Mouse (Mus musculus): ENCODE results near the gene Rln1. TPM values are rescaled to one million over a fixed set of nuclear protein-coding genes. Genes with fewer than 3 reads are reported as not detected.

The Rln1 gene
- total and polyA plus RNA-seq, 3 experiments: not detected

GRCm38 (mm10) chr19:29360251-29360650 lies 25.8 kb upstream of the Rln1 start:
- H3K9me3 ChIP-seq (replicated peaks; ENCODE audit: low read length): no peaks in the 10 kb centered on the region
- H3K27me3 ChIP-seq (replicated peaks): no peaks in the 10 kb centered on the region
- dilution Hi-C loops (cut with MboI; ENCODE audit: extremely low pct_ligation_motif_present, extremely low pct_unique_long_range_greater_than_20kb, low sequenced_read_pairs) (no loop called here), in situ Hi-C loops (cut with MboI; ENCODE audit: low pct_ligation_motif_present, low pct_unique_long_range_greater_than_20kb, low sequenced_read_pairs) (loop anchor here (25.0 kb wide), 2 partner anchors 452 to 573 kb away; partner anchors contain the start of genes 9930021J03Rik and Ranbp6)
- H3K36me3 ChIP-seq (replicated peaks in 1 of 2; ENCODE audit: control insufficient read depth in 1 of 2, insufficient read depth in 1 of 2, low read length in 1 of 2): peaks cover 11 to 48% of the 10 kb centered on the region in 2 experiments
- H3K4me1 ChIP-seq (ENCODE audit: control insufficient read depth in 1 of 2, insufficient read depth in 2 of 2): peaks cover 21 to 42% of the 10 kb centered on the region in 2 experiments
- no peak for DNase-seq (ENCODE audit: extremely low read depth)
- no peak overlapping the region for H3K4me2 ChIP-seq (ENCODE audit: insufficient read depth, low read depth, poor library complexity, severe bottlenecking)
- H3K79me2 ChIP-seq (replicated peaks; ENCODE audit: control insufficient read depth, extremely low read depth, insufficient read depth, poor library complexity, severe bottlenecking): no peaks in the 10 kb centered on the region
- no peak overlapping the region for H3K27ac ChIP-seq (ENCODE audit: insufficient read depth, low read depth)
- H3K4me3 ChIP-seq (replicated peaks in 1 of 3; ENCODE audit: low read depth in 2 of 3, low read length in 2 of 3, poor library complexity in 1 of 3): no peak overlapping the region
- TF ChIP-seq TBP (conservative IDR thresholded peaks at IDR 0.05; ENCODE audit: low read depth, low read length) (no peak), CHD2 (IDR thresholded peaks at IDR 0.05; ENCODE audit: low read length) (no peak), JUN (IDR thresholded peaks at IDR 0.05; ENCODE audit: insufficient read depth, low read depth, low read length) (no peak), USF2 (conservative IDR thresholded peaks at IDR 0.05; ENCODE audit: low read depth, low read length) (no peak), ETS1 (conservative IDR thresholded peaks at IDR 0.05; ENCODE audit: low read depth, low read length) (no peak), NELFE (IDR thresholded peaks at IDR 0.05; ENCODE audit: low read depth, low read length) (no peak), JUND (conservative IDR thresholded peaks at IDR 0.05; ENCODE audit: low read depth, low read length) (no peak), POLR2A (IDR thresholded peaks at IDR 0.05; ENCODE audit: low read depth, low read length) (no peak), MAX (IDR thresholded peaks at IDR 0.05; ENCODE audit: low read length) (no peak), CHD1 (IDR thresholded peaks at IDR 0.05; ENCODE audit: low read depth, low read length) (no peak), MXI1 (IDR thresholded peaks at IDR 0.05; ENCODE audit: low read depth, low read length) (no peak), ZC3H11A (IDR thresholded peaks at IDR 0.05; ENCODE audit: low read depth, low read length) (no peak)
- no peak overlapping the region for H3K9ac ChIP-seq (ENCODE audit: insufficient read depth, low read depth)

GRCm38 (mm10) chr19:29356281-29356680 lies 21.8 kb upstream of the Rln1 start:
- TF ChIP-seq CHD2 (IDR thresholded peaks at IDR 0.05; ENCODE audit: low read length) (no peak), MYC (IDR thresholded peaks at IDR 0.05; ENCODE audit: low read depth, low read length) (no peak), ZKSCAN1 (IDR thresholded peaks at IDR 0.05; ENCODE audit: borderline replicate concordance, low read depth, low read length) (no peak)
- H3K9ac ChIP-seq (ENCODE audit: insufficient read depth, low read depth): no peak overlapping the region
- peaks cover 11 to 47% of the 10 kb centered on the region in 2 experiments for H3K36me3 ChIP-seq (replicated peaks in 1 of 2; ENCODE audit: control insufficient read depth in 1 of 2, insufficient read depth in 1 of 2, low read length in 1 of 2)
- in situ Hi-C loops (cut with MboI; ENCODE audit: low pct_ligation_motif_present, low pct_unique_long_range_greater_than_20kb, low sequenced_read_pairs) (loop anchor here (5.0 to 25.0 kb wide), 5 partner anchors 211 to 569 kb away; partner anchors contain the start of genes 9930021J03Rik and Ranbp6), dilution Hi-C loops (cut with MboI; ENCODE audit: extremely low pct_ligation_motif_present, extremely low pct_unique_long_range_greater_than_20kb, low sequenced_read_pairs) (no loop called here)
- H3K9me3 ChIP-seq (replicated peaks; ENCODE audit: low read length): no peaks in the 10 kb centered on the region
- no peak overlapping the region for H3K27ac ChIP-seq (ENCODE audit: insufficient read depth, low read depth)
- no peak for DNase-seq (ENCODE audit: extremely low read depth)
- H3K27me3 ChIP-seq (replicated peaks): no peaks in the 10 kb centered on the region
- no peaks in the 10 kb centered on the region for H3K79me2 ChIP-seq (replicated peaks; ENCODE audit: control insufficient read depth, extremely low read depth, insufficient read depth, poor library complexity, severe bottlenecking)
- no peak overlapping the region for H3K4me3 ChIP-seq (replicated peaks in 1 of 3; ENCODE audit: low read depth in 2 of 3, low read length in 2 of 3, poor library complexity in 1 of 3)
- H3K4me2 ChIP-seq (ENCODE audit: insufficient read depth, low read depth, poor library complexity, severe bottlenecking): no peak overlapping the region
- peaks cover 4 to 9% of the 10 kb centered on the region in 2 experiments; a peak in 3 of 4 replicates for H3K4me1 ChIP-seq (ENCODE audit: control insufficient read depth in 1 of 2, insufficient read depth in 2 of 2)
